Mouse (Mus musculus): ENCODE results near the gene Zbtb38.

The Zbtb38 gene

GRCm38 (mm10) chr9:96713472-96714390 lies 38.9 kb downstream of the Zbtb38 start:
- no peak for DNase-seq (ENCODE audit: low spot score in 2 of 2)

DNA sequence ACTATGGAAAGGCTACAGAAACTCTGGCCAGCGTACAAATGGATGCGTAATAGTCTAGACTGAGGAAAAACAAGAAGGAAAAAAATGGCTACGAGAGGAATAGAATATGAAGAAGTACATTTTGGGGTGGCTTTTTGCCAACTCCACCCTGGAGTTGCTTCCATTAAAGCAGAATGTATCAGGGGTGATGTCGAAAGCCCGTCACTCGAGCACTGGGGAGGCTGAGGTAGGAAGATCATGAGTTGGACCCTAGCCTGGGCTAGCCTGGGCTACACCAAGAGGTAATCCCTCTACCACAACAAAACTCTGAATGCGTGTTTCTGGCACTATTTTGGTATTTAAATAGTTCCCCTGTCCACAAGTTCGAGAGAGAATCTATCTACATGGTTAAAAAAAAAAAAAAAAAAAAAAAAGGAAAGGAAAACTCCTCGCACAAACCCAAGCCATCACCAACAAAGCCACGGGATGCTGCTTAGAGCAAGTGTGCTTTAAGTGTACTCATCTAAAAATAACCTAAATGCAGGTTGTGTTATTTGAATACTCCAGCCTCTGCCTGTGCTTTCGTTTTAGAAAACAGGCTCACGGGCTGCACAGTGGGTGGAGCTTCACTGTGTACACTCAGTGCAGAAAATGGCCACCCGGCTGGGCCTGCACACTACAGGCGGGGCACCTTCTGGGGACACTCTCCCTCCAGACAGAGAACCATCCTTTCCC lies 39.7 kb downstream of the Zbtb38 start:
- DNase-seq (ENCODE audit: low spot score in 2 of 2) = peak; percentile 70 to 83

- no peak for DNase-seq (ENCODE audit: low spot score in 2 of 2)
These were observed 40.6 kb downstream of the Zbtb38 start for GRCm38 (mm10) chr9:96712045-96712444.

DNA sequence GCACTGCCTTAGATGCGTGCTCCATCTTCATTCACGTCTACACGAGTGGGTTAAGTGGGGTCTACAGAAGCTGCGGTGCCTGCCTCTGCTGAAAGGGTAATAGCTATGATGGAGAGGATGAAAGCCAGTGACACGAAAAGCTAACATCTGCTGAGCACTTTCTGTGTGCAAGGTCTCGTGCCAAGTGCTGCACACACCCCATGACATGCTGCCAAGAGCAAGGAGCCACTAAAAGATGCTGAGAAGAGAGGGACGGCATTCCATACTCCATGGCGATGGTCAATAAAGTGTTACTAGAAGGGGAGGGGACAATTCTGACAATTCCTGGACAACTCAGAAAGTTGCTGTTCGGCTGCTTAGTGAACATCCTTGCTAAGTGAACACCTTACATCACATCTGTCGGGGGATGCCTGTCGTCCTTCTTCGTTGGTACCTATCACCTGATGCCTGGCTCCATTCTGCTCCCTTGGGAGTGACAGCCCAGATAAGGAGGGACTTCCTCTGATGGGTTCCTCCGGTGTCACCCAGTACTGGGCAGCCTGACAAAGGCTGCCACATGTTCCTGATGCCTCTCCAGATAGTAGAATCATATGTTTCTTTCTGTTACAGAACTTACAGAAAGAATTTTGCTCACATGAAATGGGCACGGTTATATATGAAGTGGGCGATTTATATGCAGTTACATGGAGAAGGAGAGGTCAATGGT lies 42.2 kb downstream of the Zbtb38 start:
- no peak for DNase-seq (ENCODE audit: low spot score in 2 of 2)

DNA sequence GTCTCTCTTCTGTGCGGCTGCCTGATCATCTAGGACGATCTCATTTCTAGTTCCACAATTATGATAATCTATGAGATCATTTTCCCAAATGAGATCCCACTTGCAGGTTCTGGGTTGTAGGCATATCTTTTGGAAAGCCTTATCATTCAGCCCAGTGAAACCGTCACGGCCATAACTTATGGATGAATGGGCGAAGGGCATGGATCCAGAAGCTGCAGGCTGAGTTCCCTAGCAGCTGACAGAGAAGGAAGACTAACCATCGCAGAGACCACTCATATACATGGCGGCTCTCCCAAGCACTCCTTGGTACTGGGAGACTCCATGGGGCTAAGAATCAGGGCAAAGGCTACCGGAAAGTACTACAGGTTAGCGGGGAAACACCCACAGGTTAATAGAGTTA lies 43.7 kb downstream of the Zbtb38 start:
- DNase-seq (ENCODE audit: low spot score in 2 of 2) = no peak

DNA sequence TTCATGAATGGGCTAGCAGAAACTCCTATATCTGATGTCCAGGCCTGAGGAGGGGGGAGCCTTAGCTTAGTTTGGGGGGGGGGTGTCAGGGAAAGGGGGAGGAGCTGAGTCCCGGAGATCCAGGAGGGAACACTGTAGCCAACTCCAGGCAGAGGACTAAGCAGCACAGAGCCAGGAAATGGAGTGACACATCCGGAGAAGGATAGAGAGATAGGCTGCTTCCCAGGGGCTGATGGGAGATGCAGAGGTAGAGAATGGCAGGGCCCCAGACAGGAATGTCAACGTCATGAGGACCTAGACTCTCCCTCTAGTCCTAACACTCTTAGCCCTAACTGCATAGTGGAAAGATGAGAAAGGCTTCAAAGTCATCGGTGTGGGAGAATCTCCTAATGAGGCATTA lies 44.7 kb downstream of the Zbtb38 start:
- DNase-seq (ENCODE audit: low spot score in 2 of 2) = no peak

DNA sequence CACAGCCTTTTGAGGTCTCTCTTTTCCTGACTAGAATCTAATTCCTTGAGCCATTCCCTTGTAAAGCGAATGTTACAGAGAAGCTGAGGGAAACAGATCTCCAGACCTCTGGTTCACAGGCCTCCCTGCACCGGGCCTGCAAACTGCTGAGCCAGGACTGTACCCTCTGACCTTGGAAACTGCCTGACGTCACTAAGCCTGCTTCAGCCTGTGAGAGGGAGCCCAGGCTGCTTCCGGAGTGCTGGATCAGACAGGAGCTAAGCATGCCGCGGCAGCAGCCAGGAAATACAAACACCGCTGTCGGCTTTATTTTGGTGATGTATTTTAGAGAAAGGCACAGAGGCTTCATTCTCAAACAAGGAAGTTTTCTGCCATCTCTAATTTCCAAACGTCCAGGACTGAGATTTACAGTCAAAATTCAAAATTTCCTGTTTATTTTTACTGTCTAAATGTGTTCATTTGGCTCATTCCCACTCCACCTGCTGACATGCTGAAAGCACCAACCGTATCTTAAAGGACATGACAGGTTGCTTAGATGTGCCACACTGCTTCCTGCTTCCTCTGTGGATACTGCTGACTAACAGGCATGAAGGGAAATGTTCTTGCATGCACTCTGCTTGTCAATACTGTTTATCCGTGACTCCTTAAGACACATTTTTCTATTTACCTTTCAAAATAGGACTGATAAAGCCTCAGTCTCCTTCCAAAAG lies 46.9 kb downstream of the Zbtb38 start:
- DNase-seq (ENCODE audit: low spot score in 2 of 2) = no peak

DNA sequence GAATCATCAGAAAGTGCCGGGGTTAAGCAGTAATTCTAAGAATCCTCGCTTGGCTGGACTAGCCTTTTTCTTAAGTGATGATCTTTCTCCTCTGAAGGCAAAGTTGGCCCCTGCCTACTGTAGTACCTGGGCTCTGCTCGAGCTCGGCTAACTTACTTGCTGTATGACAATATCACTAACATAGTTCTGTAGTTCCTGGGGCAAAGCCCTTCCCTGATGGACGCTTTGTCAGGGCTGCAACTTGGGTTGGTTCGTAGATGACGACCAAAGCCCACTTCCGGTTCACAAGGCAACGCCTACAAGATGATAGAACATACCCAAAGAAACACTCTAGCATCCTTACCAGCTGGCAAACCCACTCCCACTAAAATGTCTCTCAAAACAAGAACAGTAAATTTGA lies 47.7 kb downstream of the Zbtb38 start:
- no peak for DNase-seq (ENCODE audit: low spot score in 2 of 2)

DNA sequence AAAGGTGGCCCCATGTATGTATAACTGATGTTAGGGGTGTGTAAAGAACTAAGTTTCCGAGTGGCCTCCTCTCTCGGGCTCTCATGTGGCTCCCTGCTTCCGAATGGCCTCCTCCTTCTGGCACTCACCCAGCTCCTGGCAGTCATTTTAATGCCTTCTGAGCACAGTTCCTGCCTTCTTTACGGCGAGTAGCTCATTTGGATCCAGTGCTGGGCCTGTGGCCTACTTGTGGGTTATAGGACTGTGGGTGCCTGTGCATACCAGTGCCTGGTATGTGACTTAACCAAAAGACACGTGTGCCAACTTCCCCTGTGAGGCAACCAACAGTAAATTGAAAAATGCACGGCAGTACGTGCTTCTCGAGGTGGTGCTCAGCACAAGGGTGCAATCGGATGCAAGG lies 50.7 kb downstream of the Zbtb38 start:
- DNase-seq (ENCODE audit: low spot score in 2 of 2) = no peak

DNA sequence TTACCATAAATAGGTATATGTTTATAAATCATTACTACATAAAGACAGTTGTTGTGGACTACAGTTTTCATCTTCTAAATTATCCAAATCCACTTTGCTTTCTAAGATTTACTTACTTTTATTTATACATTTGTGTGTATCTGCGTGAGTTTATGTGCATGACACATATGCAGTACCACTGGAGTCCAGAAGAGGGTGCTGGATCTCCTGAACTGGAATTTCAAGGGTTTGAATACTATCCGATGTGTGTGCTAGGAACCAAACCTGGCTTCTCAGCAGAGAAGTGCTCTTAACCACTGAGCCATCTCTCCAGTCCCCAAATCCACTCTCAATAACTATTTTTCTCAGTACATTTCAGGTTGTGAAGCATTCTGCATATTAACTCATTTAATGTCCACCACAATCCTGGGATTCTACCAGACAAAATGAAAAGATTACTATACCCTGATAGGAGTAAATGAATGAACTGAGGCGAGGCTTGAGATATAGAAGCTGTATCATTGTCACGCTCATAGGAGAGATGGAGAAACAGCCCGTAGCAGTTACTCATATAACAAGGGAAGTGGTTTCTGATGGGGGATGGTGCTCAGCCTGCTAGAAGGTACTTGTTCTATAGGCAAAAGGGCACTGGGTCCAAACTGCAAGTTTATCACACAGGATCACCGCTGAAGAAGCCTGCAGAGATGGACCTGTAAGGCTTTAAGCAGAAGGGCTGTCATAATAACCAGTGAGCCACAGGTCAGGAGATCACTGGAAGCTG lies 53.2 kb downstream of the Zbtb38 start:
- no peak for DNase-seq (ENCODE audit: low spot score in 2 of 2)

GRCm38 (mm10) chr9:96696788-96697492 lies 55.7 kb downstream of the Zbtb38 start:
- DNase-seq (ENCODE audit: low spot score in 2 of 2) = no peak

GRCm38 (mm10) chr9:96696141-96696561 lies 56.5 kb downstream of the Zbtb38 start:
- DNase-seq (ENCODE audit: low spot score in 2 of 2) = no peak

DNA sequence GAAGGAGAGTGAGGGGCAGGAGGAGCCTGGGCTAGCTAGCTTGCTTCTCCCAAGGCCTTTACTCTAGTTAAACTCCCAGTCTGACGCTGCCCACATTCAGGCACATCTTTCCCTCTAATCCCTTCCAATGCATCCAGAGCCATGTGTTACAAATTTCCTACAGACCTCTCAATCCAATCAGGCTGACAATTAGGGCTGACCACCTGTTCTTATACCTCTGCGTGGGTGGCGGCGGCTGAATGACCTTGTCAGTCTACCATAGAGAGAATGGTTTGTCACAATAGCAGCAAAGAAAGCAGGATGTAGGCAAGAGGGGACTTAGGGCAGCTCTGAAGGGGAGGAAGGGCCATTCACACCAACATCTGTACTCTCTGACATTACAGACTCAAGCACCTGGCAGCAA lies 62.2 kb downstream of the Zbtb38 start:
- DNase-seq (ENCODE audit: low spot score in 2 of 2) = no peak

DNA sequence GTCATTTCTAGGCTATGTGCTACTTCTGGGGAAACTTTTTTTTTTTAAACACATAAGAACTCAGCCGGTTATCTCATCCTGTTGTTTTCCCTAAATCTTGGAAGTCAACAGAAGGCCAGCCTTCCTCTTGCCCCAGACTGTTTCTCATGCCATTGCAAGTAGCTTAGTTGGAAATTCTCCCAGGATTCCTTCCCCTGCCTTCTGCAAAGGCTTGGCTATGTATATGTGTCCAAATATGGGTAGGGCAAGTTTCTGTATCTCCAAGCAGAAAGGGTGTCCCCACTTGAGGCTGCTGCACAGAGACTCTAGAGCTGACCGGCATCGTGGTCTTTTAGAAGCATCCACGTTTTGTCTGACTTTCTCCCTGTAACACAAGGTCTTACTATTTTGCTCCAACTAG lies 63.6 kb downstream of the Zbtb38 start:
- no peak for DNase-seq (ENCODE audit: low spot score in 2 of 2)

DNA sequence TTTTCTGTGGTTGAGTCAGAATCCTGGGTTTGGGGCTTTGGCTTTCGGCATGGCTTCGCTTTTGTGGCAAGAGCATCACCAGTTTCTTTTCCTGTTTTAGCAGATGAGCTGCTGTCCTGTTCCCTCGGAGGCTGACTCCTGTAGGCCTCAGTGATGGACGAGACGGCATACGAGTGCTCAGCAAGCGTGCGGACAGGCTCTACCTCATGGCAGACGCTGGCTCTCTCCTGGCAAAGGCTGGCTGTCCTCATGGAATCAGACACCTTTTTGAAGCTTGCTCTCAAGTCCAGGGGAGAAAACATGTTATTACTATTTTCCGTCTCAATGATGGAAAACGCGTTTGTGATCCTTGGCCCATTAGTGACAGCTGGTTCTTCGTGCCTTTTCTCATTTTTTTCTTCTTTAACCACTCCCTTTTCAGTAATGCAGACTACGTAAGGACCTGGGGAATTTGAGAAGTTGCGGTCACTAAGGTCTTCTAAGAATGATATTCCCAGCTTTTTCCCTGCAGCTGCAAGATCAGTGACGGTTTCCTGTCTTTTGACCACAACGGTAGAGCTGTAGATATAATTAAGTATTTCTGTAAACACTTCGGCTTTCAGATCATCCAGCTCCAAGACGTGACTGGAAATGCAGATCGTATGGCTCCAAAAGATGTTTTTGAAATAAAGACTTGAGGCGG lies 64.3 kb downstream of the Zbtb38 start:
- no peak for DNase-seq (ENCODE audit: low spot score in 2 of 2)

DNA sequence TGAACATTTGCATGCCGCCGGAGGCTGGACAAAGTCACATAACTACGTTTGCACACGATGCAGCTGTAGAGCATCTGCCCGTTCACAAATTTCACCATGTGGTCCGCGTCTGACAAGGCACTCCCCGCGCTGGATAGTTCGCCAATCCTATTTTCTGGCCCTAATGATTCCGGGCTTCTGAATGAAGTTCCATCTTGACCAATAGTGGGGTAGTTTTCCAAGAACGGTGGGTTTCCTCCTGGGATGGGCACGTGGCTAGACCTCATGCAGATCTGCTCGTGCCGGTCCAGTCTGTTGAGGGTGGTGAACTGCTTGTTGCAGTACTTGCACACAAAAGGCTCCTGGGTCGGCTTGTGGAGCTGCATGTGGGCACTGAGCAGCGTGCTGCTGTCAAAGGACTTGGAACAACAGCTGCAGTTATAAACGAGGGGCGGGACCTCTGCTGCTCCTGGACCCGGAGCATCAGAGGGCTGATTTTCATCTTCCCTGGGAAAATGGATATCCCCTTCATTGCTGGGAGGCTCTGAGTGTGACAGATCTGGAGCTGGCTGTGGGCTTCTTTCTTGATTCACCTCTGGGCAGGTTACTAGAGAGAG lies 64.9 kb downstream of the Zbtb38 start:
- DNase-seq (ENCODE audit: low spot score in 2 of 2) = no peak

GRCm38 (mm10) chr9:96685600-96686084 lies 67.0 kb downstream of the Zbtb38 start:
- no peak for DNase-seq (ENCODE audit: low spot score in 2 of 2)

GRCm38 (mm10) chr9:96684866-96685599 lies 67.6 kb downstream of the Zbtb38 start:
- no peak for DNase-seq (ENCODE audit: low spot score in 2 of 2)

Data from spleen, postnatal 4 days (tissue).